Mouse (Mus musculus): ENCODE measurements at regions not wholly inside any gene's neighbourhood (a gene's known extent, or its start where the extent isn't known, plus 50 kb on each side); places are given as distances from the start of the nearest gene placed in this dataset.

DNA sequence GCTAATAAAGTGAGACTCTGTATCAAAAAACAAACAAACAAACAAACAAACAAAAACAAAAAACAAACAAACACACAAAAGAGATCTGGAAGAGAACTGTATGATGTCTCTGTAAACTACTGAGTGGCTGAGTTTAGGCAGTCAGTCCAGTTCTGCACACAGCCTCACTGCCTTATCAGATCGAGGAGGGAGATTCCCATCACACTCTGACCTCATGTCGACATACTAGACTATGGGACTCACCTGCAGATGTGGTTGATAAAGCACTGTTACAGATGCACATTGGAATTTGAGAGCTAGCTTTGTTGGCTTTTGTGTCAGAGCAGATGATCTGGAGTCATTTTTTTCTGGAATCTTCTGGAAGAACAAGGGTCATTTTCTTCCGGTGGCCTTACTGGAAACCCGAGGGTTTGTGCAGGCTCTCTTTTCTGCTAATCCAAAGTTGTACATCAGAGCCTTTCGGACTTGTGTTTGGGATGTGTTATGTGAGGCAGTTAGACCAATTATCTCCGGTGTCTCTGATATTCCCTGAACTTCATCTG lies 135.6 kb upstream of the Nrip1 start:
- Histone ChIP-seq H3K4me3 (ENCODE audit: insufficient read depth in 1 of 2, low read depth in 1 of 2, low read length in 2 of 2, poor library complexity in 1 of 2, severe bottlenecking in 1 of 2) (no peak overlapping the region), H3K27ac (ENCODE audit: insufficient read depth, low read depth, low read length, poor library complexity, severe bottlenecking) (no peak overlapping the region), H3K9ac (ENCODE audit: insufficient read depth, low read depth, low read length, poor library complexity, severe bottlenecking) (no peak overlapping the region), H3K36me3 (ENCODE audit: control insufficient read depth, insufficient read depth, low read length, poor library complexity, severe bottlenecking) (no peaks in the 10 kb centered on the region), H3K9me3 (ENCODE audit: control insufficient read depth, insufficient read depth, low read depth, low read length) (no peaks in the 10 kb centered on the region), H3K4me1 (ENCODE audit: control insufficient read depth in 2 of 2, insufficient read depth in 2 of 2, low read length in 2 of 2, poor library complexity in 1 of 2) (no peaks in the 10 kb centered on the region)
- in situ Hi-C loops (cut with MboI; ENCODE audit: low sequenced_read_pairs in 2 of 2, unreplicated experiment in 2 of 2) = no loop called here
- TF ChIP-seq ZC3H11A (IDR thresholded peaks at IDR 0.05; ENCODE audit: borderline replicate concordance, low read depth, low read length) = no peak
- TF ChIP-seq HCFC1 (IDR thresholded peaks at IDR 0.05; ENCODE audit: borderline replicate concordance, insufficient read depth, low read length) = no peak
- no peak for TF ChIP-seq ZNF384 (IDR thresholded peaks at IDR 0.05; ENCODE audit: low read depth, low read length)
- no peak for TF ChIP-seq CHD2 (IDR thresholded peaks at IDR 0.05; ENCODE audit: low read depth, low read length)
- TF ChIP-seq MAFK (IDR thresholded peaks at IDR 0.05; ENCODE audit: insufficient read depth, low read depth, low read length) = no peak
- DNase-seq (ENCODE audit: low read depth, low spot score) = no peak

DNA sequence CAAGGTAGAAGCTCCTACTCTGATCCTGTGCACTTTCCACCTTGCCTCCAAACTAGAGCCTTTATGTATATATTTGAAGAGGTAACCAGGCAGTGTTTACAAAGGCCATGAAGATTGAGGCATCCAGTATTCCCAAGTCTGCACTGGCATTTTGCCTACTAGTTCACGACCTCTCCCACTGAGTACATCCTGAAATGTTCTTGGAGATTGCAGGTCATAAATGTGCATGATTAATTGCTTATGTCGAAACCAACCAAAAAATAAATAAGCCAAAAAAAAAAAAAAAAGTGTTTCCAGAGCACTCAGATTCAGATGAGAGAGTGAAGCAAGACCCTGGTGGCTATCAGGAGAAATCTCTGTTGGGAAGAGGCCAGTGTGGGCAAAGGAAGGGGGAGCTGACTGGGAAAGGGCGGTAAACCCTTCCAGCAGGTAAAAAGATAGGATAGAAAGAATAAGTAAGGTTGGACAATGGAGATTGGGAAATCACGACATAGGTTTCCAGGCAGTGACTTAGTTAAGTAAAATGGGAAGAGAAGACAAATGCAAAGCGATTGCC lies 133.6 kb upstream of the Nrip1 start:
- Histone ChIP-seq H3K4me3 (ENCODE audit: insufficient read depth in 1 of 2, low read depth in 1 of 2, low read length in 2 of 2, poor library complexity in 1 of 2, severe bottlenecking in 1 of 2) (no peak overlapping the region), H3K27ac (ENCODE audit: insufficient read depth, low read depth, low read length, poor library complexity, severe bottlenecking) (no peak overlapping the region), H3K9me3 (ENCODE audit: control insufficient read depth, insufficient read depth, low read depth, low read length) (no peaks in the 10 kb centered on the region), H3K36me3 (ENCODE audit: control insufficient read depth, insufficient read depth, low read length, poor library complexity, severe bottlenecking) (no peaks in the 10 kb centered on the region), H3K4me1 (ENCODE audit: control insufficient read depth in 2 of 2, insufficient read depth in 2 of 2, low read length in 2 of 2, poor library complexity in 1 of 2) (no peaks in the 10 kb centered on the region), H3K9ac (ENCODE audit: insufficient read depth, low read depth, low read length, poor library complexity, severe bottlenecking) (no peak overlapping the region)
- in situ Hi-C loops (cut with MboI; ENCODE audit: low sequenced_read_pairs in 2 of 2, unreplicated experiment in 2 of 2) = no loop called here
- TF ChIP-seq MAFK (IDR thresholded peaks at IDR 0.05; ENCODE audit: insufficient read depth, low read depth, low read length) = no peak
- no peak for TF ChIP-seq ZC3H11A (IDR thresholded peaks at IDR 0.05; ENCODE audit: borderline replicate concordance, low read depth, low read length)
- TF ChIP-seq CHD2 (IDR thresholded peaks at IDR 0.05; ENCODE audit: low read depth, low read length) = no peak
- TF ChIP-seq ZNF384 (IDR thresholded peaks at IDR 0.05; ENCODE audit: low read depth, low read length) = no peak
- TF ChIP-seq HCFC1 (IDR thresholded peaks at IDR 0.05; ENCODE audit: borderline replicate concordance, insufficient read depth, low read length) = no peak
- DNase-seq (ENCODE audit: low read depth, low spot score) = no peak

DNA sequence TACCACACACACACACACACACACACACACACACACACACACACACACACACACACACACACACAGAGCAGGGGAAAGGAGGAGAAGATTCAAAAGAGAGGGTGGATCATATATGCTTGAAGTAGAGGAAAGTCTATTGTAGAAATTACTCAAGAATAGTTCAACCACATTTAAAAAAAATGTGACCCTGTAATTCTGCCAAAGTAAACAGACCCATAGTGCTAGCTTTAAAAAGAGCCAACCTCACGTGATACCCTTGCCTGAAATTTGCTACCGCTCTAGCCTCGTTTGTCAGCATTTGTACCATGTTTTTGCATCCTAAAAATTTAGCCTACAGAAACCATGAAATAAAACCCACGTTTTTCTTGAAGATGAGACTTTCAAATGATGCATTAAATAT lies 132.6 kb upstream of the Nrip1 start:
- H3K4me3 ChIP-seq (ENCODE audit: insufficient read depth in 1 of 2, low read depth in 1 of 2, low read length in 2 of 2, poor library complexity in 1 of 2, severe bottlenecking in 1 of 2) = no peak overlapping the region
- no peaks in the 10 kb centered on the region for H3K36me3 ChIP-seq (ENCODE audit: control insufficient read depth, insufficient read depth, low read length, poor library complexity, severe bottlenecking)
- H3K4me1 ChIP-seq (ENCODE audit: control insufficient read depth in 2 of 2, insufficient read depth in 2 of 2, low read length in 2 of 2, poor library complexity in 1 of 2) = no peaks in the 10 kb centered on the region
- no peak overlapping the region for H3K9ac ChIP-seq (ENCODE audit: insufficient read depth, low read depth, low read length, poor library complexity, severe bottlenecking)
- no peaks in the 10 kb centered on the region for H3K9me3 ChIP-seq (ENCODE audit: control insufficient read depth, insufficient read depth, low read depth, low read length)
- H3K27ac ChIP-seq (ENCODE audit: insufficient read depth, low read depth, low read length, poor library complexity, severe bottlenecking) = no peak overlapping the region
- in situ Hi-C loops (cut with MboI; ENCODE audit: low sequenced_read_pairs in 2 of 2, unreplicated experiment in 2 of 2) = no loop called here
- no peak for DNase-seq (ENCODE audit: low read depth, low spot score)
- TF ChIP-seq CHD2 (IDR thresholded peaks at IDR 0.05; ENCODE audit: low read depth, low read length) (no peak), ZNF384 (IDR thresholded peaks at IDR 0.05; ENCODE audit: low read depth, low read length) (no peak), MAFK (IDR thresholded peaks at IDR 0.05; ENCODE audit: insufficient read depth, low read depth, low read length) (no peak), ZC3H11A (IDR thresholded peaks at IDR 0.05; ENCODE audit: borderline replicate concordance, low read depth, low read length) (no peak), HCFC1 (IDR thresholded peaks at IDR 0.05; ENCODE audit: borderline replicate concordance, insufficient read depth, low read length) (no peak)

DNA sequence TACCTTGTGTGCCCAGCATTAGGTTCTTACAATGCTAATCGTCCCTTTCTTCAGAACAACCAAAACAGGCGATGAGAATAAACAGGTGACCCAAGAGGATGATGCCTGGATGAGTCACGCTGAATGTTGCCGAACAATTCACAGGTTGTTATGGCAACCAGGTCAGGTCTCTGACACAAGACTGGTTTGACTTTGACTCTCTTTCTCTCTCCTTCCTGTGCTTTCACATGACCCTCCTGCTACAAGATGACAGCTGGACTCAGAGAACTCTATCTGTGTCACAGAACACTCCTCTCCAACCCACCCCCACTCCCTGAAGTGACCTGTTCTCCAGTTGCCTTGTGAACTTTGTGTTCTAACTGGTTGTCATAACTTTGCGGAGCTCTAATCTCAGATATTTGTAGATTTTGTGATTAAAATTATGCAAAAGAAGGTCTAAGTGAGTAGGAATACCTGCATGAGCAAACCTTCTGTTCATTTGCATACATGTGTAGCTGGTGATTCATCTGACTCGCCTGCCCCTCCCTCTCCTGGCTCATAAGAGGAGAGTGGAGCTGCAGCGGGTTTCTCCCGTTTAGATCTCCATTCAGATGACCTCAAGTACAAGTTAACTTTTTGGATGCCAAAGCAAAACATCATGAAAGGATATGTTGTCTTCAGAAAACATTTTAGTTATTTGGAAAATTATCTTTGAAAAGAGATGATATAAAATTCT lies 126.2 kb upstream of the Nrip1 start:
- Histone ChIP-seq H3K36me3 (ENCODE audit: control insufficient read depth, insufficient read depth, low read length, poor library complexity, severe bottlenecking) (no peaks in the 10 kb centered on the region), H3K9ac (ENCODE audit: insufficient read depth, low read depth, low read length, poor library complexity, severe bottlenecking) (no peak overlapping the region), H3K4me1 (ENCODE audit: control insufficient read depth in 2 of 2, insufficient read depth in 2 of 2, low read length in 2 of 2, poor library complexity in 1 of 2) (no peaks in the 10 kb centered on the region), H3K27ac (ENCODE audit: insufficient read depth, low read depth, low read length, poor library complexity, severe bottlenecking) (no peak overlapping the region), H3K9me3 (ENCODE audit: control insufficient read depth, insufficient read depth, low read depth, low read length) (no peaks in the 10 kb centered on the region), H3K4me3 (ENCODE audit: insufficient read depth in 1 of 2, low read depth in 1 of 2, low read length in 2 of 2, poor library complexity in 1 of 2, severe bottlenecking in 1 of 2) (no peak overlapping the region)
- no peak for TF ChIP-seq ZNF384 (IDR thresholded peaks at IDR 0.05; ENCODE audit: low read depth, low read length)
- no peak for TF ChIP-seq ZC3H11A (IDR thresholded peaks at IDR 0.05; ENCODE audit: borderline replicate concordance, low read depth, low read length)
- no peak for TF ChIP-seq HCFC1 (IDR thresholded peaks at IDR 0.05; ENCODE audit: borderline replicate concordance, insufficient read depth, low read length)
- TF ChIP-seq MAFK (IDR thresholded peaks at IDR 0.05; ENCODE audit: insufficient read depth, low read depth, low read length) = no peak
- TF ChIP-seq CHD2 (IDR thresholded peaks at IDR 0.05; ENCODE audit: low read depth, low read length) = no peak
- in situ Hi-C loops (cut with MboI; ENCODE audit: low sequenced_read_pairs in 2 of 2, unreplicated experiment in 2 of 2) = no loop called here
- no peak for DNase-seq (ENCODE audit: low read depth, low spot score)

All from ES-E14 (cell line).